Mouse (Mus musculus) adrenal gland, postnatal 36 days (tissue): ENCODE results near the gene Insig1. TPM values are rescaled to one million over a fixed set of nuclear protein-coding genes. Genes with fewer than 3 reads are reported as not detected.
A peak's percentile ranks its signal among the peaks of the same experiment; 100 is the strongest.

Experiments
- DNase-seq, 2 experiments: peaks; one replicate each; pipeline ENCODE4 v3.0.0; 2021; ENCODE audit warnings: mixed read lengths in 1 of 2
- total RNA-seq, 2 experiments: library from RNA; stranded (reverse); gene quantifications; 2 replicates each; pipeline ENCODE4 v1.2.3; 2021

Gene Insig1
- total RNA-seq, 2 experiments from 2014 or later, result 141 to 250 TPM

DNA sequence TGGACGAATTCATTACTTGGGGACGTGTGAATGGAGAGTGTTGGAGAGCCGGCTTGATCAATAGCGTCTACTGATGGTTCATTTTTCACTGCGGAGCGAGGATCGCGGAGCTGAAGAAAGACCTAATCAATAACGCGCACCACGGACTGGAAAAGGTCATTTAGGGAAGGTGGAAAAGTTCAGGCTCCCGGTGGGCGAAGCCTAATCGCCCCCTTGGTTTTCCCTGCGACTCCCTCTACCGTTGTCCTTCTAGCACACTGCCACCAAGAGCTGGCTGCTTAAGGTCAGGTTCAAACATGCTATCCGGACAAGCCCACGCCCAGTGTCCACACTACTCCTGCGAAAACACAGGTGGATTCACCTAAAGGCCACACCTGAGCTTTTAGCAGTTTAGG lies 47.4 kb downstream of the Insig1 start:
- DNase-seq, result no peak

DNA sequence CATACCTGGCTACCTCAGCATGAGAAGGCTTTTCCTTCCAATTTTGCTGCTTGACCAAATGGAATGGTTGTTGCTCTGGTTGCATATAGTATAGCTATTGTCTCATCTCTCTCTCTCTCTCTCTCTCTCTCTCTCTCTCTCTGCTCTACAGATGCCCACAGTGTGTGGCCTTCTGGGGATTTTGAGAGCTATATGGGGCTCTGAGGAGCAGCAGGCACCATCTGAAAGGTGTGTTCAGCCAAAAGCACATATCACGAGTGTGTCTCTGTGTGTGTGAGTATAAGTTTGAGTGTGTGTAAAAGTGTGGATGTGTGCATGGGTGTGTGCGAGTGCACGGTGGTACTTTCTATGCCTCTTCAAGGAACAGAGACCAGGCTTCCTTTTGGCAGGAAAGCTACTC lies 48.4 kb downstream of the Insig1 start:
- no peak for DNase-seq

DNA sequence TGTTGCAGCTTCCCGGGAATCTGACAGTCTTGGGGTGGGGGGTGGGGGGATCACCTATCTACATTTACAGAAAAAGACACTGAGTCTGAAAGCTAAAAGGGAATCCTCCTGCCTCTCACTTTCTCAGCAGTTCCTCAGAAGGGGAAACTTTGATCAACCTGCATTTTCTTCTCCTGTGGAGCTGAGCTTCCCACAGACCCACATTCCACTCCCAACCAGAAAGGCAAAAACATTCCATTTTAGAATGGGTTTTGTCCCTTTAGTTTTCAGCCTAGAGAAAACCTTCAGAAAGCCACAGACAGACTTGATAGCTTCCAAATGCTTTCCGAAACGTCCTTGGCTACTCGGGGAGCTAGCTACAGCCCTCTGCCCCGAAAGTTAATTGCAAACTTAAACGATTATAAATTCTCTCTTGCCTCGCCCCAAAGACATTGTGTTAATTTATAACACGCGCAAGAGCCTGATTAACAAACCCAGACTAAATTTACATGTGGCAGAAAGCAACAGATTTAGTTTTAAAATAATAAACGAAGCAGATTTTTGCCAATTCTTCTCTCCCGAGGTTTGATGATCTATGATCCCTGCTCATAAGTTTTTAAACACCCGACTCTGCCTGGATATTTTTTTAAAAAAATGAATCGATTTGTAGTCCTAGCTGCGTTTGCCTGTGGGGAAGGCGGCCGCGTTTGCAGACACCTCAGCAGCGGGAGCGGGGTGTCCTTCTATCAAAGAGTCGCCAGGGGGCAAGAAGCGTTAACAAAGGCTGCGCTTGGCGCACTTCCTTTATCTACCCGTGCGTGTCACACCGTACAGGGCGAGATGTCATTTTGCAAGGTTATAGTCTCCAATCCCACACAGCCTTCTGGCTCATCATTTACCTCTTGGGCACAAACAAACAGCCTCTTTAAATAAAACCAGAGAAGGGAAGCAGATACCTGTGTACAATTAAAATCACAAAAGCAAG lies 51.6 kb downstream of the Insig1 start:
- DNase-seq, result peak; percentile 73 to 74

DNA sequence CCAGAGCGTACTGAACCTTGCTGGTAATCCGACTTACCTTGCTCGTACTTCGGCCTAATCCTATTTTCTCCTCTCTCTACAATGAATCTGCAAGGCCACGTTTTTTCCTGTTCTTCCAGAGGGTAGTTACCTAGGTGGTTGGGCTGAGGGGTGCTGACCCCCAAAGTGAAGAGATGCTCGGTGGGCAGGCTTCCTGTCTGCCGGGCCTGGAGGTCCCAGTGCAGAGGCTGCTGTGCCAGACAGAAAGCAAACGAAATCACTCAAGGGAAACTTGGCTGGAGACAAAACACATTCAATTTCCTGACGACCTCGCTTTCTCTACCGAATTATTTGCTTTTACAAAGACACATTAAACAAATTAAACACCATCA lies 52.3 kb downstream of the Insig1 start:
- DNase-seq, result no peak

DNA sequence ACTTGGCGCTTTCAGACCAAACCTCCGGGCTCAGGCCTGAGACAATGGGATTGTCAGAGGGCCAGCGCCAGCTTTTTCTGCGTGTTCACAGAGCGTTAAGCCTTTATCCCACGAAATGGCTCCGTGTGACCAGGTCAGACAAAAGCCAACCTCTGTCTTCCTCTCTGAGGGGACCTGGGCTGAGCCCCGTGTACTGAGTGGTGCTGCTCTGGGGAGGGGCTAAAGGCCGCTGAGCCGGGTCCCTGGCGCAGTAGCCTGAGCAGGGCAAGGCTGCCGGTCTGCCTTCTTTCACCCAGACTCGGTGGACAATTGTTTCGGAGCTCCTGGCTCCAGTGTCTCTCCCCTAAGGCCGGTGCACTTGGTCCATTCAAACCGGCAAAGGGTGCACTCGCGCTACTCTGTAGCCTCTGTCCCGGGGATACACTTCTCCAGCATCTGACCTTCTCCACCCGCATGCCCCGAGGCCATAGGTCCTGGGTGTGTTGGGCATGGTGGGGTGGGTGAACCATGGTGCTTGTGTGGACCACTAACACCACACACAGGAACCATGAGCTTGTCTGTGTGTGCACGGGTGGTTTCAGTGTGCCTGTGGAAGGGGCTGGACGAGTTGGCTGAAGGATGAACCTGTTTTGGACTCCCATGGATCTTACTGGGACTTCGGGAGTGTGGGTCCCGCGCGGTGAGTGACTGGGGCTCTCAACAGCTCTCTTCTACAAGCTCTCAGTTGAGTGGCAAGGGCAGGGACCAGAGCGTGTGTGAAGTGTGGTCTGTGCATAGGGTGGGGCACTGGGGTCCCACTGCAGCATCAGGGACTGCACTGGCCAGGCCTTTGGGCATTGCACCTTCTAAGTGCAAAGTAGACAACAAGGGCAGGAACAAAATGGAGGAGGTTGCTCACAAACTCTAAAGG lies 53.4 kb downstream of the Insig1 start:
- DNase-seq, result no peak

Other genes with a start within 250 kb of the Insig1 start
- not detected for gene Htr5a, start 229.2 kb upstream of the Insig1 start, total RNA-seq
- under 1 TPM; 0.07 to 0.16 TPM for gene En2, start 94.3 kb downstream of the Insig1 start, total RNA-seq
- gene Cnpy1, start 174.4 kb downstream of the Insig1 start, total RNA-seq, result not detected
- gene Rbm33, start 245.8 kb downstream of the Insig1 start, total RNA-seq, result 10 to 100 TPM; 44.2 to 52.8 TPM